Mouse (Mus musculus): ENCODE measurements around the gene Gpr89.

GRCm38 (mm10) chr3:96924631-96925030 is 19.5 kb upstream of the Gpr89 start:
- TF ChIP-seq POLR2A (IDR thresholded peaks at IDR 0.05; ENCODE audit: low read depth, low read length) (no peak), CTCF (conservative IDR thresholded peaks at IDR 0.05; ENCODE audit: insufficient read depth, insufficient read length, low read depth, low read length) (no peak)
